Mouse (Mus musculus) hindbrain, embryonic 12.5 days (tissue): Measurements from ENCODE around the gene Pkd1l3. TPM values are rescaled to one million over a fixed set of nuclear protein-coding genes. Genes with fewer than 3 reads are reported as not detected.

Source experiments
- ATAC-seq: fragments of 200-750 bp; cut with Nextera tagmentation; 2 replicates; pipeline ENCODE4 v1.8.0; 2017; ENCODE audit warnings: moderate TSS enrichment; ENCODE audit not compliant: low FRiP score
- H3K27ac ChIP-seq: fragments of 300-500 bp; sonication (generic); 2 replicates; pipeline ENCODE4 v1.5.1; 2016; ENCODE audit warnings: mild to moderate bottlenecking
- H3K27me3 ChIP-seq: fragments of 300-500 bp; sonication (generic); 2 replicates; pipeline ENCODE4 v1.6.1; 2016; ENCODE audit warnings: mild to moderate bottlenecking
- H3K36me3 ChIP-seq: fragments of 300-500 bp; sonication (generic); 2 replicates; pipeline ENCODE4 v1.6.1; 2016; ENCODE audit warnings: mild to moderate bottlenecking
- H3K4me1 ChIP-seq: fragments of 300-500 bp; sonication (generic); 2 replicates; pipeline ENCODE4 v1.6.1; 2016
- H3K4me2 ChIP-seq: fragments of 300-500 bp; sonication (generic); replicated peaks from 2 replicates; pipeline ENCODE4 v1.6.1; 2016; ENCODE audit warnings: mild to moderate bottlenecking
- H3K4me3 ChIP-seq: fragments of 300-500 bp; sonication (generic); 2 replicates; pipeline ENCODE4 v1.5.1; 2016; ENCODE audit warnings: mild to moderate bottlenecking
- H3K9ac ChIP-seq: fragments of 300-500 bp; sonication (generic); 2 replicates; pipeline ENCODE4 v1.6.1; 2016; ENCODE audit warnings: mild to moderate bottlenecking, moderate library complexity
- H3K9me3 ChIP-seq: fragments of 300-500 bp; sonication (generic); replicated peaks from 2 replicates; pipeline ENCODE4 v1.6.1; 2016; ENCODE audit warnings: mild to moderate bottlenecking
- WGBS: fragments of 180-500 bp; shearing (Covaris S2); methylation state at CpG from one replicate; pipeline ENCODE4 v1.1.7; 2016; 5-methylcytosine and 5-hydroxymethylcytosine counted together
- polyA plus RNA-seq: library from polyadenylated mRNA; unstranded; fragments of >200 nt; fragmentation: Nextera tagmentation; extraction: Ambion mirVana; gene quantifications from 2 replicates; pipeline ENCODE4 v1.2.1, GENCODE M21; 2016

Gene Pkd1l3
- polyA plus RNA-seq, 1 experiment from 2014 or later, result 0.22 TPM

GRCm38 (mm10) chr8:109640410-109640809 lies 26.1 kb downstream of the Pkd1l3 start:
- no peak overlapping the region for H3K4me3 ChIP-seq
- no peak overlapping the region for H3K9ac ChIP-seq
- no peaks in the 10 kb centered on the region for H3K4me1 ChIP-seq
- no peak for ATAC-seq
- H3K27me3 ChIP-seq, result no peaks in the 10 kb centered on the region
- H3K4me2 ChIP-seq, result no peak overlapping the region
- no peak overlapping the region for H3K27ac ChIP-seq
- no peaks in the 10 kb centered on the region for H3K36me3 ChIP-seq
- 63% methylated on average over 7 of the region's 7 CpGs for WGBS
- H3K9me3 ChIP-seq, result no peaks in the 10 kb centered on the region

GRCm38 (mm10) chr8:109641236-109641635 lies 26.9 kb downstream of the Pkd1l3 start:
- Histone ChIP-seq H3K9me3 (no peaks in the 10 kb centered on the region), H3K9ac (no peak overlapping the region), H3K4me1 (no peaks in the 10 kb centered on the region), H3K27me3 (no peaks in the 10 kb centered on the region), H3K27ac (no peak overlapping the region), H3K36me3 (no peaks in the 10 kb centered on the region), H3K4me2 (no peak overlapping the region), H3K4me3 (no peak overlapping the region)
- 86% methylated on average over 5 of the region's 5 CpGs for WGBS
- no peak for ATAC-seq

- H3K4me2 ChIP-seq, result no peak overlapping the region
- no peaks in the 10 kb centered on the region for H3K4me1 ChIP-seq
- ATAC-seq, result no peak
- no peaks in the 10 kb centered on the region for H3K36me3 ChIP-seq
- 68% methylated on average over 11 of the region's 11 CpGs for WGBS
- H3K27ac ChIP-seq, result no peak overlapping the region
- no peaks in the 10 kb centered on the region for H3K27me3 ChIP-seq
- no peak overlapping the region for H3K4me3 ChIP-seq
- H3K9me3 ChIP-seq, result no peaks in the 10 kb centered on the region
- no peak overlapping the region for H3K9ac ChIP-seq
Observed at GRCm38 (mm10) chr8:109647331-109647730, 33.0 kb downstream of the Pkd1l3 start.

- Histone ChIP-seq H3K36me3 (no peaks in the 10 kb centered on the region), H3K4me2 (no peak overlapping the region), H3K9ac (no peak overlapping the region), H3K4me3 (no peak overlapping the region), H3K27me3 (no peaks in the 10 kb centered on the region), H3K4me1 (no peaks in the 10 kb centered on the region), H3K27ac (no peak overlapping the region), H3K9me3 (no peaks in the 10 kb centered on the region)
- WGBS, result 76% methylated on average over 7 of the region's 7 CpGs
- ATAC-seq, result no peak
Observed at GRCm38 (mm10) chr8:109648469-109648868, 34.2 kb downstream of the Pkd1l3 start.

GRCm38 (mm10) chr8:109650801-109651200 lies 36.5 kb downstream of the Pkd1l3 start:
- Histone ChIP-seq H3K4me2 (no peak overlapping the region), H3K4me3 (no peak overlapping the region), H3K27me3 (no peaks in the 10 kb centered on the region), H3K9ac (no peak overlapping the region), H3K4me1 (no peaks in the 10 kb centered on the region), H3K9me3 (no peaks in the 10 kb centered on the region), H3K36me3 (no peaks in the 10 kb centered on the region), H3K27ac (no peak overlapping the region)
- no peak for ATAC-seq
- WGBS, result 79% methylated on average over 10 of the region's 10 CpGs

GRCm38 (mm10) chr8:109656860-109657259 lies 42.5 kb downstream of the Pkd1l3 start:
- Histone ChIP-seq H3K9ac (no peak overlapping the region), H3K36me3 (no peaks in the 10 kb centered on the region), H3K4me2 (no peak overlapping the region), H3K27me3 (no peaks in the 10 kb centered on the region), H3K4me3 (no peak overlapping the region), H3K4me1 (no peaks in the 10 kb centered on the region), H3K27ac (no peak overlapping the region), H3K9me3 (no peaks in the 10 kb centered on the region)
- WGBS, result 82% methylated on average over 3 of the region's 3 CpGs
- no peak for ATAC-seq

GRCm38 (mm10) chr8:109662328-109662727 lies 48.0 kb downstream of the Pkd1l3 start:
- Histone ChIP-seq H3K27me3 (no peaks in the 10 kb centered on the region), H3K36me3 (peaks cover 1% of the 10 kb centered on the region), H3K4me1 (no peaks in the 10 kb centered on the region), H3K4me2 (no peak overlapping the region), H3K9ac (no peak overlapping the region), H3K4me3 (no peak overlapping the region), H3K27ac (no peak overlapping the region), H3K9me3 (no peaks in the 10 kb centered on the region)
- no peak for ATAC-seq
- WGBS, result 80% methylated on average over 3 of the region's 3 CpGs

- no peaks in the 10 kb centered on the region for H3K4me1 ChIP-seq
- no peaks in the 10 kb centered on the region for H3K9me3 ChIP-seq
- peaks cover 36% of the 10 kb centered on the region for H3K36me3 ChIP-seq
- no peak overlapping the region for H3K4me3 ChIP-seq
- no peak overlapping the region for H3K4me2 ChIP-seq
- no peak for ATAC-seq
- no peaks in the 10 kb centered on the region for H3K27me3 ChIP-seq
- WGBS, result 80% methylated on average over 5 of the region's 5 CpGs
- H3K27ac ChIP-seq, result no peak overlapping the region
- no peak overlapping the region for H3K9ac ChIP-seq
Observed at GRCm38 (mm10) chr8:109666616-109667015, 52.3 kb downstream of the Pkd1l3 start.

GRCm38 (mm10) chr8:109672656-109673055 lies 58.3 kb downstream of the Pkd1l3 start:
- H3K9ac ChIP-seq, result no peak overlapping the region
- H3K4me2 ChIP-seq, result no peak overlapping the region
- ATAC-seq, result no peak
- no peaks in the 10 kb centered on the region for H3K4me1 ChIP-seq
- no peaks in the 10 kb centered on the region for H3K9me3 ChIP-seq
- no peak overlapping the region for H3K4me3 ChIP-seq
- peaks cover 91% of the 10 kb centered on the region for H3K36me3 ChIP-seq
- no peaks in the 10 kb centered on the region for H3K27me3 ChIP-seq
- WGBS, result 97% methylated on average over 5 of the region's 5 CpGs
- H3K27ac ChIP-seq, result no peak overlapping the region

- Histone ChIP-seq H3K36me3 (peaks cover 95% of the 10 kb centered on the region), H3K27me3 (no peaks in the 10 kb centered on the region), H3K4me1 (no peaks in the 10 kb centered on the region), H3K9ac (no peak overlapping the region), H3K9me3 (no peaks in the 10 kb centered on the region), H3K4me2 (no peak overlapping the region), H3K4me3 (no peak overlapping the region), H3K27ac (no peak overlapping the region)
- 95% methylated on average over 2 of the region's 2 CpGs for WGBS
- ATAC-seq, result no peak
Observed at GRCm38 (mm10) chr8:109673596-109673995, 59.3 kb downstream of the Pkd1l3 start.

GRCm38 (mm10) chr8:109675896-109676643 lies 61.8 kb downstream of the Pkd1l3 start:
- no peaks in the 10 kb centered on the region for H3K27me3 ChIP-seq
- no peaks in the 10 kb centered on the region for H3K9me3 ChIP-seq
- no peaks in the 10 kb centered on the region for H3K4me1 ChIP-seq
- H3K4me2 ChIP-seq, result no peak overlapping the region
- ATAC-seq, result no peak
- no peak overlapping the region for H3K4me3 ChIP-seq
- no peak overlapping the region for H3K9ac ChIP-seq
- peaks cover 95% of the 10 kb centered on the region for H3K36me3 ChIP-seq
- WGBS, result 96% methylated on average over 9 of the region's 9 CpGs
- H3K27ac ChIP-seq, result no peak overlapping the region

- Histone ChIP-seq H3K27me3 (no peaks in the 10 kb centered on the region), H3K4me3 (no peak overlapping the region), H3K27ac (no peak overlapping the region), H3K9me3 (no peaks in the 10 kb centered on the region), H3K4me2 (no peak overlapping the region), H3K9ac (no peak overlapping the region), H3K36me3 (peaks cover 62% of the 10 kb centered on the region), H3K4me1 (no peaks in the 10 kb centered on the region)
- no peak for ATAC-seq
- WGBS, result 86% methylated on average over 3 of the region's 3 CpGs
Observed at GRCm38 (mm10) chr8:109681535-109681934, 67.2 kb downstream of the Pkd1l3 start.

GRCm38 (mm10) chr8:109682120-109682519 lies 67.8 kb downstream of the Pkd1l3 start:
- no peak overlapping the region for H3K4me3 ChIP-seq
- H3K27me3 ChIP-seq, result no peaks in the 10 kb centered on the region
- peaks cover 56% of the 10 kb centered on the region for H3K36me3 ChIP-seq
- H3K4me1 ChIP-seq, result no peaks in the 10 kb centered on the region
- no peaks in the 10 kb centered on the region for H3K9me3 ChIP-seq
- no peak overlapping the region for H3K4me2 ChIP-seq
- H3K9ac ChIP-seq, result no peak overlapping the region
- WGBS, result 96% methylated on average over 5 of the region's 5 CpGs
- no peak overlapping the region for H3K27ac ChIP-seq
- no peak for ATAC-seq
